Mouse (Mus musculus): Measurements from ENCODE around the gene 5730596B20Rik.

Gene 5730596B20Rik

GRCm38 (mm10) chr6:52227470-52228222, 50.3 kb downstream of the 5730596B20Rik start:
- DNase-seq = no peak

- DNase-seq = no peak
Measured at GRCm38 (mm10) chr6:52228475-52229465, 51.5 kb downstream of the 5730596B20Rik start.

- DNase-seq = no peak
Measured at GRCm38 (mm10) chr6:52229558-52230416, 52.5 kb downstream of the 5730596B20Rik start.

Data from cerebellum, postnatal 10 days (tissue).